Mouse (Mus musculus): ENCODE results near the gene Col23a1.
"Not testable (repeated sequence)": the region's sequence is repeated elsewhere in the genome, so short reads cannot be mapped to it uniquely, and the experiment has no call there.

Gene Col23a1

DNA sequence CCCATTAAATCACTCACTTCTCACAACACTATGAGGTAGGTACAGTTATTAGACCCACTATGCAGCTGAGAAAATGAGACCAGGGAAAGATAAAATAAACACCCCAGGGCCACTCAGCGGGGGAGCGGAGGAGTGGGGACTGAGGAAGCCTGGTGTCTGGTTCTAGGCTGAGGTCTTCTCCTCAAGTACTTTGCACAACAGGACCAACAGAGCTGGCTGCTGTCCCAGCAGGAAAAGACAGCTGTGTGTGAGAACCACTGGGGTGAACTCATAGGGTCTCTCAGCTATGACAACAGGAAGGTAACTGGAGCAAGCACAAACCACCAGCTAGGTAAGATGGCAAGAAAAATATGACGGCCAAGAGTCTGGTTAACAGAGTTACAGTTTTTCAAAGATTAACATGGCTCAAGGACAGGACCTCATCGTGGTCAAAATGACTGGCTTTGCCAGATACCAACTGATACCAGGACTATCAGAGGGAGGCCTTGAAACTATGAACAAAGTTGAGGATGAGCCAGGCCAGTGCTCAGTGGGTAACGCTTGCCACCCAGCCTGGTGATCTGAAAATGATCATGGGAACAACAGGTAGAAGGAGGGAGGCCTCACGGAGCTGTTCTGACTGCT lies 342.5 kb downstream of the Col23a1 start:
- DNase-seq = peak; percentile 51

DNA sequence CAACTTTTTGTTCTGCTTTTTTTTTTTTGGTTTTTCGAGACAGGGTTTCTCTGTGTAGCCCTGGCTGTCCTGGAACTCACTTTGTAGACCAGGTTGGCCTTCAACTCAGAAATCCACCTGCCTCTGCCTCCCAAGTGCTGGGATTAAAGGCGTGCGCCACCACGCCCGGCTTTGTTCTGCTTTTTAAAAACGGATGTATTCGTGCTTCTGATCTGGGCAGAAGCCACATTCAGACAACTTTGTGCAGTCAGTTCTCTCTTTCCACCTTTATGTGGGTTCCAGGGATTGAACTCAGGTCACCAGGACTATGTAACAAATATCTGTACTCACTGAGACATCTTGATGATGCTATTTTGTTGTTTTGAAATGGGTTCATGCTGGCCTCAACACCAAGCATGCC lies 343.5 kb downstream of the Col23a1 start:
- not testable (repeated sequence) for DNase-seq

Measured in kidney, postnatal 14 days (tissue).